Mouse (Mus musculus) inflammation-experienced regulatory T-cells, adult 6 months (primary cell): ENCODE results near the gene Rbm17. TPM values are rescaled to one million over a fixed set of nuclear protein-coding genes. Genes with fewer than 3 reads are reported as not detected.
"Not testable (repeated sequence)": the region's sequence is repeated elsewhere in the genome, so short reads cannot be mapped to it uniquely, and the experiment has no call there.

ENCODE experiments used
- ATAC-seq: one replicate; pipeline ENCODE4 v1.8.0; 2017
- polyA plus RNA-seq, 3 experiments: library from polyadenylated mRNA; unstranded; fragments of 100-300 nt; shearing (Covaris generic); gene quantifications; one replicate each; pipeline ENCODE4 v1.2.1; 2017

The Rbm17 gene
- polyA plus RNA-seq, 3 experiments from 2014 or later = 31.6 to 40.5 (median 38.6) TPM

DNA sequence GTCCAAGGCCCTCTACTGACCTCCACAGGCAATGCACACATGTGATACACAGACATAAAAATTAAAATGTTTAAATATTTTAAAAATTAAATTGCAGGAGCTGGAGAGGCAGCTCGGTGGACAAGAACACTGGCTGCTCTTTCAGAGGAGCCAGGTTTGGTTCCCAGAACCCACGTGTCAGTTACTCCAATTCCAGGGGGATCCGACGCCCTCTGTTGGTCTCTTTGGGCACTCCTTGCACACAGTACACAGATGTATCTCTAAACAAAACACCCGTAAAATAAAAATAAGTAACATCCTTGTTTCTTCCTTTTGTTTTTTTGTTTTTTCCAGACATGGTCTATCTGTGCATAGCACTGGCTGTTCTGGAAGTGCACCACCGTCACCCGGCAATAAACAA lies 60.8 kb downstream of the Rbm17 start:
- ATAC-seq = no peak

DNA sequence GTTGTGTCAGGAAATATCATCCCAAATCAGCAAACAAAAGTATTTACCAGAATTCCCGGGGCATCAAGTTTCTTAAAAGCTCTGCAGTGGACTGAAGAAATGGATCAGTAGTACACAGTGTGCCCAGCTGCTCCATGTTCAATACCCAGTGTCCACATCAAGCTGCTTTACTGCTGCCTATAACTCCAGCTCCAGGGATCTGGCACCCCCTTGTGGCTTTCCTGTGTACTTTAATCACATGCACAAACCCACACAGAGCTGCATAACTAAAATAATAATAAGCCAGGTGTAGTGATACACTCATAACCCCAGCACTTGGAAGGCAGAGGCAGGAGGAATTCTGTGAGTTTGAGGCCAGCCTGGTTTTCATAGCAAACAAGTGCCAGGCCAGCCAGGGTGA lies 61.3 kb downstream of the Rbm17 start:
- peak; percentile 59 for ATAC-seq

DNA sequence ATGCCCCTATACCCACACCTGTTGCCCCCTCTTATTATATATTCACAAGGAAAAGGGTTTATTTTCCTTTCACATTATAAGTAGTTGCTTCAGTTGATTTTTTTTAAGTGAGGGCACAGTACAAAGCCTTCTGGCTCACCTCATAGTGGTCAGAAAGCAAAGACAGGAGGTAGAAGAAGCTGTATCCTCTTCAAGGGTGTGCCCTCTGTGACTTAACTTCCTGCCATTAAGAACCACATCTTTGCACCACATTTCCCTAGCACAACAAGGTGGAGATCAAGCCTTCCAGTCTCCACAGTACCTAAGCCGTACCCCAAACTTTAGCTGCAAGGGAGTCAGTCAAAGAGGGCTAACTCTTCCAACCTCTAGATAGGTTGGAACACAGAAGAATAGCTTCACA lies 61.8 kb downstream of the Rbm17 start:
- ATAC-seq = peak; percentile 67

DNA sequence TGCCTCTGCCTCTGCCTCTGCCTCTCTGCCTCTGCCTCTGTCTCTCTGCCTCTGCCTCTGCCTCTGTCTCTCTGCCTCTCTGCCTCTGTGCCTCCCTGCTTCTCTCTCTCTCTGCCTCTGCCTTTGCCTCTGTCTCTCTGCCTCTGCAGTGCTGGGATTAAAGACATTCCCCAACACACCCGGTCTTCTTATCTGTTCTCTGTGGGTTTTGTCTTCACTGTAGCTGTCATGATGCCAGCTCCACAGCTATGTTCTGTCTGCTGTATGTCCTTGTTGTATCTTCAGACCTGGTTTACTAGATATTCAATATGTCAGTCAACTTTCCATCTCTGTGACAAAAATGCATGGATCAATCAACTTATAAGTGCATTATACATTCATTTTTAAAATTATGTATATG lies 62.4 kb downstream of the Rbm17 start:
- not testable (repeated sequence) for ATAC-seq

DNA sequence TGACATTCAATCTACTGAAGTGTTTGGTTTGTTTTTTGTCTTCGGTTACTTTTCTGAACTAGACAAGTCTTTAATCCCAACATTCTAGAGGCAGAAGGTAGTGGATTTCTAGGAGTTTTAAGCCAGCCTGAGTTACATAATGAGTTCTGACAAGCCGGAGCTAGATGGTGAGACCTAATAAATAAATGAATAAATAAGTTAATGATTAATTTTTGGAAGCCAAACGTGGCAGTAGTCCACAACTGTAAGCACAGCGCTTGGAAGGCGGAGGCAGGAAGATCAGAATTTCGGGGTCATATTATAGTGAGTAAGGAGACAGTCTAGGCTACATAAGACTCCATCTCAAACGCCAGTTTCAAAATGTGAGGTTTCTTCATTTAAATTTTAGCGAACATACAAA lies 68.0 kb downstream of the Rbm17 start:
- ATAC-seq = no peak

Other genes starting within 250 kb of the Rbm17 start
- 10 to 100 TPM; 15.8 to 18.2 (median 16.4) TPM for gene Pfkfb3, start 50.1 kb downstream of the Rbm17 start, polyA plus RNA-seq
- not detected for gene Gm17490, start 22.1 kb upstream of the Rbm17 start, polyA plus RNA-seq
- 100 to 1,000 TPM in 2 of 3 experiments, 10 to 100 TPM in 1; 79.6 to 261 (median 234) TPM for gene Il2ra, start 38.7 kb upstream of the Rbm17 start, polyA plus RNA-seq
- 10 to 100 TPM; 26.6 to 36.7 (median 29.9) TPM for gene Il15ra, start 101.1 kb upstream of the Rbm17 start, polyA plus RNA-seq
- 10 to 100 TPM; 36.6 to 40.4 (median 38.2) TPM for gene Fbh1, start 173.4 kb upstream of the Rbm17 start, polyA plus RNA-seq
- 10 to 100 TPM; 27.2 to 65.0 (median 41.6) TPM for gene Ankrd16, start 173.7 kb upstream of the Rbm17 start, polyA plus RNA-seq